Mouse (Mus musculus): ENCODE results near the gene Unc80.
"Not testable (repeated sequence)": the region's sequence is repeated elsewhere in the genome, so short reads cannot be mapped to it uniquely, and the experiment has no call there.

The Unc80 gene

DNA sequence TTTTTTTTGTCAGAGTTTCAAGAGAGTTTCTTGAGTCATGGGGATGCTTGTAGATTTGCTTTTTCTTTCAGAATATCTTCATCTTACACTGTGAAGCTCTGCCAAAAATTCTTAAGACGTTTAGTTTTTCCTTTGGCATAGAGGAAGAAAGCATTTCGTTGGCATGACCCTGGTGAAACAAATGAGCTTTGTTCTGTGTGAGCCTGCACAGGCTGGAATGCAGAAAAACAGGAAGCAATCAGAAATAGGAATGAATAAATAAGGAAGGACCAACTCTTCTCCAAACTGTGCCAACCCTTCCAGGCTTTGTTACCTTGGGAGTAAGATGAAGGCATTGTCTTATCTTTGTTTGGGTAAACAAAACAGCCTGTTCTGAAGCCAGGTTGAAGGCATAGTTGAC is 149.0 kb downstream of the Unc80 start:
- no peak for DNase-seq (ENCODE audit: low spot score in 2 of 2)

DNA sequence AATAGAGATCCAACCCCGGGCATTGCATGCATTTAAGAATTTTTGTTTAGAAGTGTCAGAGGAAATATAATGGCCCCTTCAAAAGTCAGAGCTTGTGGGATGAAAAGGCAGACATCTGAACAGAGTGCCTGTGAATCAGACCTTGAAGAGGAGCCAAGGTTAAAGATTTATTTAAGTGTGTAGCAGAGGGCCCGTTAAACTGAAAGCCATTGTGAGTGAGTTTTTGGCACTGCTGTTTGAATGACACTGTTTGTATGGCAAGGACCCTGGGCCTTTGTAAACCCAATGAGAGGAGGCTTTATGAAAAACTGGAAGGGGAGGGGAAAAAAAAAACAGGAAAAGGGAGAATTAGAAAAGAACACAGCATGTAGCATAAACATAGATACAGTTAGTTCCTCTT is 170.0 kb downstream of the Unc80 start:
- no peak for DNase-seq (ENCODE audit: low spot score in 2 of 2)

DNA sequence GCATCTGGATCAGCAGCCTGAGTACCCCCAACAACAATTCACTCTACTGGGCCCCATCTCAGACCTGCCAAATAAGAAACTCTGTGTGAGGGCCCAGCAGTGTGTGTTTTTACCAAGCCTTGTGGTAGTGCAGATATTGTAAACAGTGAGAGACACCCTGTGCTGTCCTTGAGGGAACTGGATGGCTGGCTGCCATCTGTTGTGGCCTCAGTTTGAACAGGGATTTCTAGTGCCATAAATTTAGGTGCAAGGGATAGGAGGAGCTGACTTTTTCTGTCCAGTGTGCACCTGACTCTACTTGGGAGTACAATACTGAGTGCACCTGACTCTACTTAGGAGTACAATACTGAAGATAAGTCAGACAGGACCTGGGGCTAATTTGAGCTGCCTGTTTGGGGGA is 178.7 kb downstream of the Unc80 start:
- DNase-seq (ENCODE audit: low spot score in 2 of 2), result peak in 1 of 2 experiments; percentile 1

DNA sequence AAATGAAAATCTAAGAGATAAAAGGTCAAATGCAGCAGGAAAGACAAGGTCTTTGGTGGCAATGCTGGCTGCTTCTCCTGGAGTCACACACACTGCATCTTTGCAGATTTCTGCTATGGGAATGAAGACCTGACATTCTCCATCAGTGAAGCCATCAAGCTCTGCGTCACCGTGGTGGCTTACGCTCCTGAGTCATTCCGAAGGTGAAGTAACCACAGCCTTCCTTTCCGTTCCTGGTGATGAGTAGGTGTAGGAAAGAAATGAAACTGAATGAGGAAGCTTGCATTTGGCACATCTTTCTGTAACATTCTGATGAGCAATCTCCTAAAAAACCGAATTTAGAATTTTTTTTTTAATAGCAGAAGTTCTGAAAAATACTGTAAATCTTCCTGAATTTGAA is 181.4 kb downstream of the Unc80 start:
- no peak for DNase-seq (ENCODE audit: low spot score in 2 of 2)

- no peak for DNase-seq (ENCODE audit: low spot score in 2 of 2)
Observed at GRCm38 (mm10) chr1:66650006-66650405, 181.8 kb downstream of the Unc80 start.

GRCm38 (mm10) chr1:66655119-66655746 is 187.1 kb downstream of the Unc80 start:
- DNase-seq (ENCODE audit: low spot score in 2 of 2), result no peak

- DNase-seq (ENCODE audit: low spot score in 2 of 2), result no peak
Observed at GRCm38 (mm10) chr1:66655747-66656119, 187.6 kb downstream of the Unc80 start.

DNA sequence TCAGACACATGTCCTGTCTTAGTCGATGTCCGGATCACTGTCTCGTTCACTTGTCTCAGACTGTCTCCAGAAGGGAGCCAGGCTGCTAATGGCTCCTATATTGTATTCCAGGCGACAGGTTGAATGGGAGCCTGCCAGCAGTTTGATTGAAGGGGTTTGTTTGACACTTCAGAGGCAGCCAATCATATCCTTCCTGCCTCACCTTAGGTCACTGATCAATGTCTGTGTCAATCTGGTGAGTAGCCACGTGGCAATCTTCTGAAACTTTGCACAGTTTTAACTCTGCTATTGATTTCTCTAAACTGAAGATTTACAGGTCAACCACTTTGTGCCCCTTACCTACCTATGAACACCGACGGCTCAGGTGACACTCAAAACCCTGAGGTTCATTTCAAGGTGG is 203.3 kb downstream of the Unc80 start:
- no peak for DNase-seq (ENCODE audit: low spot score in 2 of 2)

DNA sequence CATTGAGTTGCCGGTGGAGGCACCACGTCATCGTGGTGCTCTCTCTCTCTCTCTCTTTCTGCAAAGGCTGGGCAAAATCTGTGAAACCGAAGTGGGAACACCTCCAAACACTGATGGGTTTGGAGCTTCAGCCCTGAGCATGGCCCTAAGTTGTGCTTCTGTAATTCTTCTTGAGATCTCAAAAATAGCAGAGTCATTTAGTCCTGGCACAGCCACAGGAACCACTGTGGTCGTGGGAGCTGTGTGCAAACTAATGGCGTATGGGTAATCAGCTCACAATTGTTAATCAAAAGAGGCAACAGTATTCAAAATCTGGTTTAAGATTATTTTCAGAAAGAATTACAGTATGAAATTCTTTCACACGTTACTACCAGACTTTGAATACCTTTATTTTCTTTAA is 204.6 kb downstream of the Unc80 start:
- DNase-seq (ENCODE audit: low spot score in 2 of 2), result no peak

- DNase-seq (ENCODE audit: low spot score in 2 of 2), result no peak
Observed at GRCm38 (mm10) chr1:66677928-66678327, 209.8 kb downstream of the Unc80 start.

- DNase-seq (ENCODE audit: low spot score in 2 of 2), result no peak
Observed at GRCm38 (mm10) chr1:66678662-66679061, 210.5 kb downstream of the Unc80 start.

DNA sequence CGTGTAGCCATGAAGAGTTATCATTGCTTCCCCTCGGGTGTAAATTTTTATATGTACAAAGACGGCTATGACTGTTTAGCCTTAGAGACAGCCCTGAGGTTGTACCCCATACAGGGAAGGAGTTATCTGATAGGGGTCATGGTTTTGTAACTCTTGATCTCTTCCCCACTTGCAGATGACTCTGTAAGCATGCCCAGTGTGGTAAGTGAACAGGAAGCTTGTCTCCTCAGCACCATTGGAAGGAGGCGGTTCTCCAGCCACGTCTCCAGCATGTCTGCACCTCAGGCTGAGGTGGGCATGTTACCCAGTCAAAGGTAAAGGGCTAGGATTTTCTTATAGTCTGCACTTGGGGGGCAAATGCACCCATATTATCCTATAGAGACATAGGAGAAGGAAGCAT is 214.8 kb downstream of the Unc80 start:
- no peak for DNase-seq (ENCODE audit: low spot score in 2 of 2)

GRCm38 (mm10) chr1:66691772-66692171 is 223.6 kb downstream of the Unc80 start:
- no peak for DNase-seq (ENCODE audit: low spot score in 2 of 2)

DNA sequence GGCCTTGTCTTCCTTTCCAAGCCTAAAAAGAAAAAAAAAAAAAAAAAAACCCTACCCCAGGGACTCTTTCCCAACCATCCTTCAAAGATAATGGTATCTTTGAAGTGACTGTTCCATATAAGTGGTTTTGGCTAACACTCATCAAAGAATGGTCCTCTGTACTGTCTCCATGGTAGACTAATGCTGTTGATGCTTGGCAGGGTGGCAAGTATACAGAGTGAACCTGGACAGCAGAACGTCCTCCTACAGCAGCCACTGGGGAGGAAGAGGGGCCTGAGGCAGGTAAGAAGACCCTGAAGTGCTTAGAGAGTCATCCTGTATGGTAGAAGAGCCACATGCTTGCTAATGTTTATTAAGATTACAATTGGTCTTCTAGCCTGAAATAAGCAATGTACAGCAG is 224.1 kb downstream of the Unc80 start:
- no peak for DNase-seq (ENCODE audit: low spot score in 2 of 2)

DNA sequence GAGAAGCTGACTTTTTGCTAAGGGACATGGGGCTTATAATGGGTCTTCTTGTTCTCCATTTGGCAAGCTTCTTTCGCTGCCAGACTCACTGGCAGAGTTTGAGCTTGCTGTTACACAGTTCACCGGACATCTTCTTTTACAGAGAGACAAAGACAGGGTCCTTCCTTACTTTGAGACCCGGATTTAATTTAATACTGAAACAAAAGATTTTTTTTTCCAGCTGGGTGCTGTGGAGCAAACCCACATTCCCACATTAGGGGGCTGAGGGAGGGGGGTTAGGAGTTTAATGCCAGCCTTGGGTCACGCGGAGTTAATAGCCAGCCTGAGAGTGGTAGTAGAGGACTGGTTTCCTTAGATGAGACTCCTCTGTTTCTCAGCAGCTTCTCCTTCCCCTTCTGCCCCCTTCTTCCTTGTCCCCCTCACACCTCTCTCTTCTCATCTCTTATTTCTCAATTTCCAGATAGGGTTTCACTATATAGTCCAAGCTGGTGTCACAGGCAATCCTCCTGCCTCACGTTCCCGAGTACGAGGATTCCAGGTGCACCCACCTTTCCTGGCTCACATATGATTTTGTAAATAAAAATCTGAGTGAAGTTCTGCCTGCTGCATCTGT is 224.7 kb downstream of the Unc80 start:
- DNase-seq (ENCODE audit: low spot score in 2 of 2), result no peak

DNA sequence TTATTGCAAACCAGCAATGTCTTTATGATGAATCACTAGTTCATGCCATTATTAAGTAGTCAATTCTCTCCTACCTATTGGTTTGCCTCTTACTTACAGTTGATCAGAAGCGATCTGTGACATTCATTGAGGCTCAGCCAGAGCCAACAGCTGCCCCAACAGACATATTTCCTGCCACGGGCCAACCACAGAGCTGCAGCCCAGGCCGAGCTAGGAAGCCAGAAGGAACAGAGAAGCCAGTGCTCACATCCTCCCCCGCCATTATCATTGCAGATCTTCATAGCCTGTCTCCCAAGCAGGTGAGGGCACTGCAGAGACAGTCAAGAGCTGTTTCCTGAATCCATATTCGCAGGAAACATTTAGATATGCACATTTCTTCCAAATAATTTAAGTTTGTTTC is 226.1 kb downstream of the Unc80 start:
- DNase-seq (ENCODE audit: low spot score in 2 of 2), result no peak

DNA sequence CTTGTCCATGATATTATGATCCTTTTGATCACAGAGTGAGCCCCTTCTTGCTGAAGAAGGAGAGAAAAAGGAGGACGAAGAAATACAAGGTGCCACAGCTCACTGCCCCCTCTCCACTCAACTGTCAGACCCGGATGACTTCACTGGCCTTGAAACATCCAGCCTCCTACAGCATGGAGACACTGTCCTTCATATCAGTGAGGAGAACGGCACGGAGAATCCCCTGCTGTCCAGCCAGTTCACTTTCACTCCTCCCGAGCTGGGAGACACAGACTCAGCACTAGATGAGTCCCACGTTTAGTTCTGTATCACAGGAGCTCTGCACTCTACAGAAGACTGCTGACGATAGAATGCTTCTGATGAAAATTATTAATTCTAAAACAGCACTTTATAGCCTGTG is 227.1 kb downstream of the Unc80 start:
- no peak for DNase-seq (ENCODE audit: low spot score in 2 of 2)

GRCm38 (mm10) chr1:66699630-66700029 is 231.5 kb downstream of the Unc80 start:
- not testable (repeated sequence) for DNase-seq (ENCODE audit: low spot score in 2 of 2)

DNA sequence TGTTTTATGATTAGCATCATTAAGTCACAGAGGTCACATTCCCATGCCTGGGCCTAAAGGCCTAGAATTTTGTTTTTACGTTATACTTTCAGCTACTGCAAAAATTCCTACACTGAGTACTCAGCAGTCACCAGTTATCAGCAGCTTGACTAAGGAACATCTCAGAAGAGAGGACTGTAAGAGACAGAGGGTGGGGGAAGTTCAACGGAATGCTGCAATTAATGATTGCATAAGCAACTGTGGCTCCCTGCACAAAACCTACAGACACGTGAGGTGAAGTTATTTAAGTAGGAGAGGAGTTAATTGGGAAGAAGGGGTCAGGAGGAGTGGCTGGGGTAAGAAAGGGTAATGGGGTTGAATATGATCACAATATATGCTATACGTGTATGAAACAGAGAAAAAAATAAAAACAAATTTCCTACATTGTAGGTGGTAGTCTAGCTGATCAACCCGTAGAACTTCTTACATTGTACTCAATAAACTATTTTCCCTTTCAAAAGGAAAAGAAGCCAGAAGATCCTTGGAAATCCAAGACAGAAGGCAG is 232.1 kb downstream of the Unc80 start:
- no peak for DNase-seq (ENCODE audit: low spot score in 2 of 2)

- peak; percentile 89 to 90 for DNase-seq (ENCODE audit: low spot score in 2 of 2)
Observed at GRCm38 (mm10) chr1:66700693-66701575, 232.8 kb downstream of the Unc80 start, which contains the start of gene Rpe. TSS of gene Rpe (plus strand) at chr1:66700831.

GRCm38 (mm10) chr1:66701576-66701940 is 233.4 kb downstream of the Unc80 start:
- DNase-seq (ENCODE audit: low spot score in 2 of 2), result no peak

DNA sequence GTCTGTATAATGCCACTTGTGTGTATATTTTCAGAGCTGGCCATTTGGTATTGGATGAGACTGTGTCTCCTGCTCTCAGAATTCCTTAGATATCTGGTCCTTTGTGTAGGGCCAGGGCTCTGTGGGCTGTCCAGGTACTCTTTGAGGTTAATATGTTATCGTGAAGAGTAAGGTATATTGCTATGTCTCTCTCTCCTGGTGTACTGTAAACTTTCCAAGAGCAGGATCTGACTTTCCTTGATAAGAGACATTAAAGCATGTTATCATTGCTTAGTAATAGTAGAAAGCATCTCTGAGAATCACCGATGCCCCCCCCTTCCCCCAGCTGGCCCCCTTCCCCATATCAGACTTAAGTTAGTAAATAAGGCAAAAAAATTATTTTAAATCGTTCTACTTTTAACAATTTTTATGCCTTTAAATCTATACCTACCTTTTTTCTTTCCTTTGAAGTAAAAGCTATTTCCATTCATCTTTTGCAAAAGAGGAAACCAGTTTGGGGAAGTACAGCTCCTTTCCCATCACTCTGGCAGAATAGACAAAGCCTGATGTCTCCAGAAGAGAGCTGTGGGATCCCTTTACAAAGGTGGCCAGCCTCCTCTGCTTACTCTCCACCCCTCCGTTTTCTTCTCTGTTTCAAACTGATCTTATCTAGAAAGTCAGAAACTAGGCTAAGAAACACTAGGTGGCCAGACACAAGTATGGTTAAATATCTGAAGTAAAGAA is 234.6 kb downstream of the Unc80 start:
- DNase-seq (ENCODE audit: low spot score in 2 of 2), result no peak
